Mouse (Mus musculus): ENCODE data around the gene Cryba4.

DNA sequence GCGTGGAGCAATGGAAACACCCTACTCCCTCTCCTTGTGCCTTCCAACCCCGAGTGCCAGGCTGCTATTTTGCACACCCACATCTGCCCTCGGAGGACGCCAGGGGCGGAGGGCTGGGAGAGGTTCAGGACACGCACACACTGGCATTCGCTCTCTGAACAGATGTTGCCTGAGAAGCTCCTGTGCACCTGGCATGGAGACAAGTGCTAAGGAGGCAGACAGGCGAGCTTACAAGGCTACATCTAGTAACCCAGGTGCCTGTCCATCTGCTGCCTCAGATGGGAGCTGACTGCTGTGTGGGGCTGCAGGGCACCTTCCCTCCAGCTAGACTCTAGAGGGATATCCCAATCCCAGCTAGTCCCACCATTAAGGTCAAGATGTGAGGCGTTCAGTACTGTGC, 4.1 kb upstream of the Cryba4 start:
- no peak for TF ChIP-seq POLR2A (IDR thresholded peaks at IDR 0.05; ENCODE audit: insufficient read depth, low read depth, low read length)
- TF ChIP-seq EP300 (IDR thresholded peaks at IDR 0.05; ENCODE audit: insufficient read depth, low read depth, low read length), result no peak
- no peak for TF ChIP-seq CTCF (IDR thresholded peaks at IDR 0.05)

Data from heart, adult 2 months (tissue).